Mouse (Mus musculus): ENCODE measurements around the gene Snd1. TPM values are rescaled to one million over a fixed set of nuclear protein-coding genes. Genes with fewer than 3 reads are reported as not detected.

The Snd1 gene
- polyA plus RNA-seq, 2 experiments, result 104 to 120 TPM

GRCm38 (mm10) chr6:28542298-28542701 is 67.4 kb downstream of the Snd1 start:
- H3K9ac ChIP-seq (ENCODE audit: low read depth, low read length, severe bottlenecking), result no peak overlapping the region
- no peak for DNase-seq (ENCODE audit: low spot score)
- no peaks in the 10 kb centered on the region for H3K27me3 ChIP-seq (ENCODE audit: control insufficient read depth, insufficient read depth, low read length)
- no peaks in the 10 kb centered on the region for H3K9me3 ChIP-seq (ENCODE audit: control insufficient read depth, low read length)
- no peaks in the 10 kb centered on the region for H3K4me1 ChIP-seq (ENCODE audit: control insufficient read depth, insufficient read depth, low read length)
- H3K4me2 ChIP-seq (replicated peaks; ENCODE audit: low read depth, low read length, severe bottlenecking), result no peak overlapping the region
- TF ChIP-seq POLR2A (IDR thresholded peaks at IDR 0.05; ENCODE audit: borderline replicate concordance, extremely low read depth, insufficient read depth, insufficient read length), result no peak
- 81% methylated on average over 6 of the region's 6 CpGs for WGBS
- H3K27ac ChIP-seq (replicated peaks; ENCODE audit: low read depth, low read length), result no peak overlapping the region
- no peak for ATAC-seq (ENCODE audit: low FRiP score, low read depth)
- H3K4me3 ChIP-seq (replicated peaks; ENCODE audit: low read length), result no peak overlapping the region
- peaks cover 35% of the 10 kb centered on the region for H3K36me3 ChIP-seq (ENCODE audit: control insufficient read depth, insufficient read depth, low read length)

- Histone ChIP-seq H3K4me2 (replicated peaks; ENCODE audit: low read depth, low read length, severe bottlenecking) (no peak overlapping the region), H3K27ac (replicated peaks; ENCODE audit: low read depth, low read length) (no peak overlapping the region), H3K9me3 (ENCODE audit: control insufficient read depth, low read length) (no peaks in the 10 kb centered on the region), H3K36me3 (ENCODE audit: control insufficient read depth, insufficient read depth, low read length) (peaks cover 34% of the 10 kb centered on the region), H3K27me3 (ENCODE audit: control insufficient read depth, insufficient read depth, low read length) (no peaks in the 10 kb centered on the region), H3K9ac (ENCODE audit: low read depth, low read length, severe bottlenecking) (no peak overlapping the region), H3K4me1 (ENCODE audit: control insufficient read depth, insufficient read depth, low read length) (no peaks in the 10 kb centered on the region; the same call in 1 of the 2 replicates), H3K4me3 (replicated peaks; ENCODE audit: low read length) (no peak overlapping the region)
- ATAC-seq (ENCODE audit: low FRiP score, low read depth), result no peak
- WGBS, result 86% methylated on average over 2 of the region's 2 CpGs
- DNase-seq (ENCODE audit: low spot score), result no peak
- TF ChIP-seq POLR2A (IDR thresholded peaks at IDR 0.05; ENCODE audit: borderline replicate concordance, extremely low read depth, insufficient read depth, insufficient read length), result no peak
Observed at GRCm38 (mm10) chr6:28546943-28547342, 72.0 kb downstream of the Snd1 start.

- H3K36me3 ChIP-seq (ENCODE audit: control insufficient read depth, insufficient read depth, low read length), result peaks cover 34% of the 10 kb centered on the region
- DNase-seq (ENCODE audit: low spot score), result no peak
- H3K4me3 ChIP-seq (replicated peaks; ENCODE audit: low read length), result no peak overlapping the region
- H3K4me1 ChIP-seq (ENCODE audit: control insufficient read depth, insufficient read depth, low read length), result no peaks in the 10 kb centered on the region; the same call in 1 of the 2 replicates
- no peak for ATAC-seq (ENCODE audit: low FRiP score, low read depth)
- WGBS, result 83% methylated on average over 2 of the region's 2 CpGs
- H3K9ac ChIP-seq (ENCODE audit: low read depth, low read length, severe bottlenecking), result no peak overlapping the region
- H3K4me2 ChIP-seq (replicated peaks; ENCODE audit: low read depth, low read length, severe bottlenecking), result no peak overlapping the region
- H3K9me3 ChIP-seq (ENCODE audit: control insufficient read depth, low read length), result no peaks in the 10 kb centered on the region
- H3K27ac ChIP-seq (replicated peaks; ENCODE audit: low read depth, low read length), result no peak overlapping the region
- no peaks in the 10 kb centered on the region for H3K27me3 ChIP-seq (ENCODE audit: control insufficient read depth, insufficient read depth, low read length)
- TF ChIP-seq POLR2A (IDR thresholded peaks at IDR 0.05; ENCODE audit: borderline replicate concordance, extremely low read depth, insufficient read depth, insufficient read length), result no peak
Observed at GRCm38 (mm10) chr6:28549374-28549773, 74.4 kb downstream of the Snd1 start.

GRCm38 (mm10) chr6:28550255-28551004 is 75.5 kb downstream of the Snd1 start:
- H3K27ac ChIP-seq (replicated peaks; ENCODE audit: low read depth, low read length), result no peak overlapping the region
- no peaks in the 10 kb centered on the region for H3K9me3 ChIP-seq (ENCODE audit: control insufficient read depth, low read length)
- no peak overlapping the region for H3K9ac ChIP-seq (ENCODE audit: low read depth, low read length, severe bottlenecking)
- H3K4me2 ChIP-seq (replicated peaks; ENCODE audit: low read depth, low read length, severe bottlenecking), result no peak overlapping the region
- no peak for TF ChIP-seq POLR2A (IDR thresholded peaks at IDR 0.05; ENCODE audit: borderline replicate concordance, extremely low read depth, insufficient read depth, insufficient read length)
- H3K4me3 ChIP-seq (replicated peaks; ENCODE audit: low read length), result no peak overlapping the region
- ATAC-seq (ENCODE audit: low FRiP score, low read depth) (no peak), DNase-seq (ENCODE audit: low spot score) (no peak)
- no peaks in the 10 kb centered on the region; the same call in 1 of the 2 replicates for H3K4me1 ChIP-seq (ENCODE audit: control insufficient read depth, insufficient read depth, low read length)
- H3K36me3 ChIP-seq (ENCODE audit: control insufficient read depth, insufficient read depth, low read length), result peaks cover 36% of the 10 kb centered on the region
- no peaks in the 10 kb centered on the region for H3K27me3 ChIP-seq (ENCODE audit: control insufficient read depth, insufficient read depth, low read length)
- 71% methylated on average over 7 of the region's 7 CpGs for WGBS

- WGBS, result 89% methylated on average over 1 of the region's 1 CpGs
- no peak for DNase-seq (ENCODE audit: low spot score)
- Histone ChIP-seq H3K27me3 (ENCODE audit: control insufficient read depth, insufficient read depth, low read length) (no peaks in the 10 kb centered on the region), H3K9ac (ENCODE audit: low read depth, low read length, severe bottlenecking) (no peak overlapping the region), H3K36me3 (ENCODE audit: control insufficient read depth, insufficient read depth, low read length) (peaks cover 26% of the 10 kb centered on the region), H3K4me3 (replicated peaks; ENCODE audit: low read length) (no peak overlapping the region), H3K9me3 (ENCODE audit: control insufficient read depth, low read length) (no peaks in the 10 kb centered on the region), H3K27ac (replicated peaks; ENCODE audit: low read depth, low read length) (no peak overlapping the region), H3K4me2 (replicated peaks; ENCODE audit: low read depth, low read length, severe bottlenecking) (no peak overlapping the region), H3K4me1 (ENCODE audit: control insufficient read depth, insufficient read depth, low read length) (no peaks in the 10 kb centered on the region; the same call in 1 of the 2 replicates)
- TF ChIP-seq POLR2A (IDR thresholded peaks at IDR 0.05; ENCODE audit: borderline replicate concordance, extremely low read depth, insufficient read depth, insufficient read length), result no peak
- no peak for ATAC-seq (ENCODE audit: low FRiP score, low read depth)
Observed at GRCm38 (mm10) chr6:28554470-28554869, 79.5 kb downstream of the Snd1 start.
